Mouse (Mus musculus) Muller cell, postnatal 12 days (primary cell): ENCODE measurements around the gene Fam209.

Experiments used
- DNase-seq: peaks from one replicate; pipeline ENCODE4 v3.0.0-alpha.2; 2015; ENCODE audit errors: inconsistent ontology term

The Fam209 gene

DNA sequence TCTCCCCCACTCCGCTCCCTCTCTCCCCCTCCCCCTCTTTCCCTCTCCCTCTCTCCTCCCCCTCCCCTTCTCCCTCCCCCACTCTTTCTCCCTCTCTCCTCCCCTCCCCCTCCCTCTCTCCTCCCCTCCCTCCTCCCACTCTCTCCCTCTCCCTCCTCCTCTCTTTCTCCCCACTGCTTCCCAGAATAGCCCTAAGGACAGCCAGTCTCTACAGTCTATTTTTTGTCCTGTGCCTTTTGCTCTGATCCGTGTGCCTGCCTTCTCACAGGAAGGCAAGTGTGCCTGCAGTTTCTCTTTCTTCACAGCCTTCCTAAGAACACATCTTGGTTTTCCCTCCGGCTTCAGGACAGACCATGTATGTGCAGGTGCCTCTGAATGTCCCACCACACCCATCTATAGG lies 5.0 kb downstream of the Fam209 start:
- no peak for DNase-seq

DNA sequence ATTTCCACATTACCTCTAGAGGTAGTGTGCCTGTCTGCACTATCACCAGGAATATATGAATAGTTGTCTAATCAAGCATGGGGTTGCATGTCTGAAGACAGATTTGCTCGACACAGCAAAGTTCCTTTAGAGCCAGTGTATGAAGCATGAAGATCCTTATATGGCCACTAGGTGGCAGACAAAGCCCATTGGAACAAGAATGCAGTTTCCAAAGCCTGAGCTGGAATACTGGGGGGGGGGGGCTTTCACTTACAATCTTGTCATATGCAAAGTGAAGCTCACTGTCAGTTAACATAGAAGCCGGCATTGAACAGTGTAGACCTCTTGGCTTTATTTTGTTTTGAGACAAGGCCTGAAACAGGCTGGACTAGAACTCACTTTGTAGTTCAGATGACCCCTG lies 5.5 kb downstream of the Fam209 start:
- peak; percentile 53 for DNase-seq

DNA sequence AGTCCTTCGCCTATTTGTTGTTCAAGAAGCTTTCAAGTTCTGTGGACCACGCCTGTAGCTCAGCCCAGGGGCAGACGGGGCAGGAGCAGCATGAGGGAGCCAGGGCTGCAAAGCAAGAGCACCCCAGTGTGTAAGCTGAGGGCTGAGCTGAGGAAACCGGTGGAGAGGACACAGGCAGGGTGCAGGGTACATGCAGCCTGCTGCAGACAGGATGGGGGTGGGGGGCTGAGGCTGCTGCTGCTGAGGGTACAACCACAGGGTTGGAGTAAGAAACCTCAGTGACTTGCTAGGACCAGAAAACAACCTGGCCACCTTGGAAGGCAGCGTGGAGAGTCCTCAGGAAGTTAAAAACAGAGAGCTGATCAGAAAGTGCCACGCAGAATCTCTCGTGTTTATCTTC lies 8.0 kb downstream of the Fam209 start:
- no peak for DNase-seq

DNA sequence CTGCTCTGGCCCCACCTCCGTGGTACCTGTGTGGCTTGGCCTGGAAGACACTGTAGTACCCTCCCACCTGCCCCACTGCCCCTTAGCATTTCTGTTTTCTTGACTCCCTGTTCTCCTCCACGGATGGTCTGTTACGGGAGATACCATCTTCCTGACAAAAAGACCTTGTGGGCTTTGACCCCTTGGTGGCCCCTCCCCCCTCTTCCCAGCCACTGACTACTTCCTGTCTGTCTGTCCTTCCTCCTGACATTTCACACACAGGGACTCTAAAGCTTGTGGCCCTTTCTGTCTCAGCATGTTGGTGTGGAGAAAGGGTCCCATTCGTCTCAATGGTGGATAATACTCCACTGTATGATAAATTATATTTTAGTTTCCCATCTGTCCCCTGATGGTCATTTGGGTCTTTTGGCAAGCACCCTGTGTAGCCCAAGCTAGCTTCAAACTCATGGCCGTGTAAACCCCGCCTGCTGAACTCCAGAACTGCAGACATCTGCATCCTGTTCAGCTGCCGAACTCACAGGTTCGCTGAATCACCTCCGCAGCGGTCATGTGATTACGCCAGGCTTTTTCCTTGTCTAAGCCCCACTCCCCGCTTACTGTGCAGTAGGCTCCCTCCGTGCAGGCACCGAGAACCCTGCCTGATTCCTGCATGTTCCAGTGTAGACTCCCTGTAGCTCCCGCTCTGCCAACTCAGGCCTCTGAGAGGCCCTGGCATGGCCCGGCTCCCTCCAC lies 9.5 kb downstream of the Fam209 start:
- DNase-seq = no peak

DNA sequence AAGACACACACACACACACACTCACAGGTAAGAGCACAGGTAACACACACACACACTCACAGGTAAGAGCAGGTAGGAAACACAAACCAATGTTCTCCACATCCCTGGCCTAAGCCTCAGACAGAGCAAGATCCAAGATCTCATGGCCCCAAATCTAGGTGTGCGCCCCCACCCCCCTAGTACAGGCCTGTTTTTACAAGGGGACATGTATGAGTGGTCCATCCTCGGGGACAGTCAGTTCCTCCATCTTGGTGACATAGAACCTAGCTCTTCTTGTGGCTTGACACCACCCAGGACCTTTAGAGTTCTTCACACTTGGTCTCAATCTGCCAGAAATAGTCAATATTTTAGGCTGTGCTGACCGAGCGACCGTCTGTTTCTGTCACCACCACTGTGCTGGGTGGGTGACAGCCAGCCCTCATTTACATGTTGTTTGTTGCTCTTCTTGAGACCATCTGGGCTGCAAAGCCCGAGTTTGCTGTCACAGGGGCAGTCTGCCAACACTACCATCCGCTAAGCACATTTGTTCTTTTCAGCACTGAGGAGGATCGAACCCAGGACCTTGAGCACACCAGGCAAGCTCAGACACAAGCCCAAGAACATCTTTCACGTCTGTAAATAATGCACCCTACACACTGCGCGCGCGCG lies 11.6 kb downstream of the Fam209 start:
- no peak for DNase-seq

DNA sequence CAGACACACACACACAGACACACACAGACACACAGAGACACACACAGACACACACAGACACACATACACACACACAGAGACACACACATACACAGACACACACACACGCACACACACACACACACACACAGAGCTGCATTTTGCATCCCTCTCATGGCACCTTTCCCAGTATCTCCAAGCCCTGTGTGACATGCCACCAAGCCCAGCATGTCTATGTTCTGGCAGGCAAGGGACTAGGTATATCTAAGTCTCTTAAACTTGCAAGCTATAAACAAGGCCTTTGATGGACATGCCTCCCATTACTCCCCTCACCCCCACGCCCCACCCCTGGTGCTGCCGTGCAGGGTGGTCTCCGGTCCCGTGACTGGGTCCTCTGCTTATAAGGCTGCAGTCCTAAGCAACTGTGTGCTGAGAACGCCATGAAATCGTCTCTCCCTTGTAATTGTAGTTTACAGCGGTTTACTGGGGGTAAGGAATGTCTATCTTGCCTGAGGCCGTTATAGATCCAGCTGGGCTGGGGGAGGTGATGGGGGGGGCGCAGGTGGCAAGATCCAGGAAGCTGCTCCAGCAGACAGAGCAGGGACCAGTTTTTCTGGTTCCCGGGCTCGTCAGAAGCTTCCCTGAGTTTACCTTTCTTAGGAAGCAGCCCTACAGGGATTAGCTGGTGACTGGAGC lies 12.5 kb downstream of the Fam209 start:
- no peak for DNase-seq

DNA sequence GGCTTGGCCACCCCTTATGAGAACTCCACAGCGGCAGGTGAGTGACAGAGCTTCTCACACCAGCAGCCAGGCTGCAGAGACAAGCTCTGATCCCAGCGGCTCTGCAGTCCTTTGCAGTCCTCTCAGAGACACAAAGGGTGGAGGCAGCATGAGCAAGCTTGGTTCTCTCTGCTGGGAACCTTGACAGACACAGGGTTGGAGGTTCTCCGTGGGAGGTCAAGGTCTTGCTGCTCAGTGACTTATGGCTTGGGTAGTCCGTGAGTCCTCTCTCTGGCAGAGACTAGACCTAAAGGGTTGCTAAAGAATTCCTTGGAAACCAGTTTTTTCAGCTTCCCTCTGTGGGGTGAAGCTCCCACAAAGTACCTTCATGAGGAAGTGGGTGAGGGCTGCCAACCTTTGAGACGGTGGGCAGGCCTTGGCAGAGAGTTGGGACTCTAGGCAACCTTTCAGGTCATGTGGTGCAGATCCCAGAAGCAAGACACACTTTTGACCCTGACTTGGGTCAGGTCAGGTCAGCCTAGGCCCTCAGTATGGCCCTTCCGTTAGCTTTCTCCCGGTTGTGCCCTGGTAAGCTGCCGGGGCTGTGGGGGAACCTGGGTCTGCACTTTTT lies 24.5 kb downstream of the Fam209 start:
- no peak for DNase-seq

DNA sequence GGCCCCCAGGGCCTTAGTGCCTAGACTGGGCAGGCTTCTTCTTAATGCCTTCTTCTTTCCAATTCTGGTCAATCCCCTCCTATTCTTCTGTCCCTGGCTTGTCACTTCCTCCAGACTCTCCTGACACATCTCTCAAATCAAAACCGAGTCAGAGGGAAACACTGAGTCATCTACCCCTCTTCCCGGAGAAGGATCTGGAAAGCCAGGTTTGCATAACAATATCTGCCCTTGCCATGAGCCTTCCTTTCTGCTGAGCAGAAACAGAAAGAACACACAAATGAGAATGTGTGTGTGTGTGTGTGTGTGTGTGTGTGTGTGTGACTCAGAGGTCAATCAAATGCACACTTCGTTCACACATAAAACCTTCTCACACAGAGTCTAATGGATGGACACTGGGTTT lies 26.5 kb downstream of the Fam209 start:
- peak; percentile 52 for DNase-seq

DNA sequence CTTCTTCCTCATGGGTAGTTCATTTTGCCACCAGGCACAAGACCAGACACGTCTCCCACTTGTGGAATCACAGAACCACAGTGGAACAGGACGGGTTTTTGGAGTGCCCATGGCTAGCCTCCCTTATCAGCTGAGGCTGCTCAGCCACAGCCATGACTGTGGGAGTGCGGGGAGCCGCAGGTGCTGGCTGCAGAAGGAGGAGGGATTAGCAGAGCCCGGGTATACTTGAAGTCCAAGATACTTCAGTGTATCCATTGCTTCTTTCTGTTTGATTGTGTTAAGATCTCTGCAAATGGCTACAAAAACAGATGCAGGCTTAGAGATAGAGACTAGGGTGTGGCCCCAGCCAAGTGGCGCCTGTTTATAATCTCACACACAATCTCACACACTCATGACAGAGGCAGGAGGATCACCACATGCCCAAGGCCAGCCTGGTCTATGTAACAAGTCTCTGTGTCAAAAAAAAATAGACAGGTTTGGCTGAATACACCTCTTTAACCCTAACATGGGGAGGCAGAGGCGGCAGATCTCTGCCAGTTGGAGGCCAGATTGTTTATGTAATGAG lies 28.5 kb downstream of the Fam209 start:
- DNase-seq = no peak

DNA sequence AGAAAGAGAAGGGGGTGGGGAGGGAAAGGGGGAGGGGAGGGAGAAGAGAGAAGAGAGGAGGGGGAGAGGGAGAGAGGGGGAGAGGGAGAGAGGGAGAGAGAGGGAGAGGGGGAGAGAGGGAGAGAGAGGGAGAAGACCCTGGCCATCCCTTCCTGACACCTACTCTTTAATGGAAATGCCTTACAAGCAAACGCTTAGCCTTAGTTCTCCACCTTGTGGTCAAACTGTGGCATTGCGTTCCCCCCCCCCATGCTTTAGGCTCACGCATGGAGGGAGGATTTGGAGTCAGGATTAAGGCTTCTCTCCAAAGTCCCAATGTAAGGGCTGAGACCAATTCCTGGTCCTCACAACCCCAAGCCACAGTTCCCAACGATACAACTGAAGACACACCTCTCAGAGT lies 29.0 kb downstream of the Fam209 start:
- peak; percentile 59 for DNase-seq

DNA sequence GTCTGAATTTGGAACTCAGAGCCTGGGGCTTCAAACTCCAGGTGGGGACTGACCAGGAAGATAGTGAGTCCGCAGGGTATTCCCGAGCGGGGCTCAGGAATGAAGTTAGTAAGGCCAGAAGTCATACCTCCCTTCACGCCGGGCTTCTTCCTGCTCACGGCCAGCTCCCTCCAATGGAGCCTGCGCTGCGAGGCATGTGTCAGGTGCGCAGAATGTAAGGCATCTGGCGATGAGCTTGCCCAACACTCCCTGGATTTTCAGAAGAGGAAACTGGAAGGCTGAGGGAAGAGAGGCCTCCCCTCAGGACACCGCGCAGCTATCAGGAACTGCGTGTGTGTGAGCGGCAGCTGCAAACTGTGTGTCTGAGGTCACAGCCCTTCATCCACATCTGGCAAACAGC lies 29.8 kb downstream of the Fam209 start:
- DNase-seq = no peak

DNA sequence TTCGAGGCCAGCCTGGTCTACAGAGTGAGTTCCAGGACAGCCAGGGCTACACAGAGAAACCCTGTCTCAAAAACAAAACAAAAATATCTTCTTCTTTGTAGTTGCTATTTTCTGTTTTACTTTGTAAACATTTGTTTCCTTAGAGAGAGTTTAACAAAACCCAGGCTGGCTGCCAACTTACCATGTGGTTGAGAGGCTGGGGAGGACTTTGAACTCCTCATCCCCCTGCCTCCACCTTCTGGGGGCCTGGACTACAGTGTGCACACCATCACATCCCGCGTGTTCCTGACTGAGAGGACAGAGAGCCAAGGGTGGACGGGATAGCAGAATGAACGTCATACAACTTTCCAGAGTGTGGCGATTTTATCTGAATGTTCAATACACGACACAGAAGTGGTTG lies 33.8 kb downstream of the Fam209 start:
- no peak for DNase-seq

DNA sequence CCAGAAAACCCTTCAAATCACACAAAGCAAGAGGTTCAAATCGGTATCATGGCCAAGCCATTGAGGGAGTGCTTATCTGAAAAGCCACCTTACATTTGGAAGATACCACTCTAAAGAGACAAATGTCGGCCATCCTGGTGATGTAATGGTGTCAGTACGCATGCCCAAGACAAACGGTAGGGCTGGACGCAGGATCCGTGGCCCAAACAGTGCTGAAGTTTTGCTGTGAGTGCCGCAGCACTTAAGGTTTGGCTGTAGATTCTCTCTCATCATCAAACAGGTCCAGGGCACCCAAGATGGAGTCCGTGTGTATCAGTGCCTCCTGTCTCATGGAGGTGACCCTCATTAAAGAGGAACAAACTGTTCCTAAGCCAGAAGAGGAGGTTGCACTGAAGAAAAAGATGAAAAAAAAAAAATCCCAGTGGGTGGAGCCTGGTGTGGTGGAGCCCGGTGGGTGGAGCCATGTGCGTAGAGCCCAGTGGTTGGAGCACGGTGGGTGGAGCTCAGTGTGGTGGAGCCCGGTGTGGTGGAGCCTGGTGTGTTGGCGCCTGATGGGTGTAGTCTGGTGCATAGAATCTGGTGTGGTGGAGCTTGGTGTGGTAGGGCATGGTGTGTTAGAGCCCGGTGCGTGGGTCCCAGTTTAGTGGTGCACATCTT lies 37.9 kb downstream of the Fam209 start:
- no peak for DNase-seq

DNA sequence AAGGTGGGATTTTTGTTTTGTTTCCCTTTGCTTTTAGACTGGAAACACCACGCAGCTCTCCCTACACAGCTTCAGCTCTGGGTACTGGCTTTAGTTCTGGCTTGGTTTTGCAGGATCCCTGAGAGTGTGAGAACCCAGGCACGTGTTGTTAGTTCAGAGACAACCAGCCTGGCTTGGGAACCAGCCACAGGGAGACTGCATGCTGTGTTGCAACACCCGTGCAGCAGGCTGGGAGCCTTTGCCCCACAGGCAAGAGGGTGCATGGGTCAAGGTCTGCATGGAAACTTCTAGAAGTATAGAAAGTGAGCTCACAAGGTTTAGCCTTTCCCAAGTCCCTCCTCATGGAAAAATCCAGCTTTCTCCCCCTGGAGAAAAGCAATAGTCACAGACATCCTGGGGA lies 38.6 kb downstream of the Fam209 start:
- DNase-seq = no peak

DNA sequence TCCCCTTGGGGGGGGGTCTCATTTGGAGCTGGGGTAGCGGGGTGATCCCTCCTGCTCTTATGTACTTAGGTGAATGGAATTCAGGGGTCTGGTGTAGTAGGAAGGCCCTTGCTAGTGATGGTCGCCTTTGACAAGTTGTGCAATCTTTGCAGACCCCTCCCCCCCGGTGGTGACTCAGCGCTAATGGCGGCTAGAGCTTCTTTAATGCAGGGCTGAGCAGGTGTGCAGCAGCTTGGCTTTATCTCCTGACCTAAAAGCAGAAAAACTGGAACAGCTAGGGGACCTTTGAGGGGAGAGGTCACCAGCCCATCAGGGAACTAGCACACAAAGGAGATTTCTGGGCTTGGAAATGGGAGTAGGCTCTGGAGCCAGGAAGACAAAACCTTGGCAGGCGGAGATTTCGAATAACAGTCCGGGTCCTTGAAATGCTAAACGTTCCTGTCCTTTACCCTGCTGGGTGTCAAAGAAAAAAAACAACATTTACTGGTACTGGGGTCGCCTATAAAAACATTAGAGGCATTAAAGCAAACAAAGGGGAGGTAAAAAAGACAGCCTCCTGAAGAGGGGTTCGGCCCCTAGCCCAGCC lies 44.2 kb downstream of the Fam209 start:
- DNase-seq = no peak

DNA sequence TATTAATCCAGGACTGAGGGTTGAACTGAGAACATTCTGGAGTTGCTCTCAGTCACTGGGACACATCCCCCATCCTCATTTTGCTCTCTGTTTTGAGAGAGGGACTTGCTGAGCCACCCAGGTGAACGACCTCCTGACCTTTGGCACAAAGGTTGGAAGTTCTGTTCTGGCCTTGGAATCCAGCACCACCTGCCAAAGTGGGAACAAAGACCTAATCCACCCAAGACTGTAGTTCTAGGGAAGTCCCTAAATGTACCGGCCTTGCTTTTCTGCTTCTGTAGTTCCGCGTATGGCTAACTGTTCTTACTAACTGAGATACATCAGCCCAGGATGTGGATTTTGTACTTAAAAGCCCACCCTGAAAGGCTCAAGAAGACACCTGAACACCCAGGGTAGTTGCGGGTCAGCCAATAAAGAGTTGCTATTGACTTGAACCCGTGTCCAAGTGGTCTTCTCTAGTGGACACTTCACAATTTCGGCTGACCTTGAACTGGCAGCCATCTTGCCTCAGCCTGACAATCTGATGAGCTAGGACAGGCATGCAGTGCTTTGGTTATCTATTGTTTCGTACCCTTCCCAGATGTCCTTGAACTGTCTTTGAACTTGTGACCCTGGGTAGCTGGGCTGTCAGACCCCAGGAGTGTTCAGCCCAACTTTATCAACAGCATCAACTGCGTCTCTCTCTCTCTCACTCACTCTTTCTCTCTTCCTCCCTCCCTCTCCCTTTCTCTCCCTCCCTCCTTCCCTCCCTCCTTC lies 48.5 kb downstream of the Fam209 start:
- DNase-seq = no peak

DNA sequence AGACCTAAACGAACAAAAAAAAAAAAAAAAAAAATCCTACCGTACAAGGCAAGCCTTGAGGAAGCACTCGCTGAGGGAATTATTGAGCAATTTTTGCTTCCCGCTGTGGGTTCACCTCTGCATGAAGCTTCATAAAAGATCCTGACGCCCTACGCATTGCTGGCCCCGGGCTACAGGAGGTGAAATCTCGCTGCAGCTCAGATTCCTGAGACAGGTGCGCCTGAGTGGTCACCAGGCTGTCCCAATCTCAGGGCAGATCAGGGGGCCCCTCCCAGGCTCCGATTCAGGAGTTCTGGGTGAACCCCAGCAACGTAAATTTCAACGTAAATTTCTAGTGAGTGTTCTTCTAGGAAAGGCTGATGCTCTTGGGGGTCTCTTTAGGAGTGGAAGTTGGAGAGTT lies 50.2 kb downstream of the Fam209 start:
- no peak for DNase-seq
